Mouse (Mus musculus) intestine, embryonic 14.5 days (tissue): ENCODE measurements around the gene Lsm14b. TPM values are rescaled to one million over a fixed set of nuclear protein-coding genes. Genes with fewer than 3 reads are reported as not detected.

ENCODE experiments used
- ATAC-seq: fragments of 200-750 bp; cut with Nextera tagmentation; replicated peaks from 2 replicates; pipeline ENCODE4 v1.8.0; 2017; ENCODE audit warnings: low read depth, moderate number of reproducible peaks, moderate TSS enrichment, moderate library complexity; ENCODE audit not compliant: low FRiP score, low TSS enrichment
- DNase-seq: peaks from one replicate; pipeline ENCODE4 v3.0.0-alpha.2; 2018; ENCODE audit warnings: low spot score
- H3K27ac ChIP-seq: fragments of 300-500 bp; sonication (generic); 2 replicates; pipeline ENCODE4 v1.5.1; 2014; ENCODE audit warnings: low read depth, mild to moderate bottlenecking, control low read depth
- H3K27me3 ChIP-seq: fragments of 300-500 bp; sonication (generic); replicated peaks from 2 replicates; pipeline ENCODE4 v1.6.1; 2014; ENCODE audit warnings: low read length, control low read depth; ENCODE audit not compliant: control insufficient read depth, insufficient read depth
- H3K36me3 ChIP-seq: fragments of 300-500 bp; sonication (generic); 2 replicates; pipeline ENCODE4 v1.6.1; 2014; ENCODE audit warnings: low read length, control low read depth; ENCODE audit not compliant: control insufficient read depth, insufficient read depth
- H3K4me1 ChIP-seq: fragments of 300-500 bp; sonication (generic); replicated peaks from 2 replicates; pipeline ENCODE4 v1.6.1; 2014; ENCODE audit warnings: low read length, control low read depth, mixed read lengths; ENCODE audit not compliant: control insufficient read depth, insufficient read depth
- H3K4me2 ChIP-seq: fragments of 300-500 bp; sonication (generic); 2 replicates; pipeline ENCODE4 v1.6.1; 2014; ENCODE audit warnings: low read length
- H3K4me3 ChIP-seq: fragments of 300-500 bp; sonication (generic); 2 replicates; pipeline ENCODE4 v1.5.1; 2014; ENCODE audit warnings: low read depth, low read length, control low read depth, mixed read lengths
- H3K9ac ChIP-seq: fragments of 300-500 bp; sonication (generic); 2 replicates; pipeline ENCODE4 v1.6.1; 2014; ENCODE audit warnings: mild to moderate bottlenecking, low read length
- H3K9me3 ChIP-seq: fragments of 300-500 bp; sonication (generic); 2 replicates; pipeline ENCODE4 v1.6.1; 2016; ENCODE audit warnings: low read length, control low read depth; ENCODE audit not compliant: control insufficient read depth
- WGBS: fragments of 180-500 bp; shearing (Covaris S2); extraction: QIAGEN DNeasy Blood & Tissue Kit; methylation state at CpG from one replicate; pipeline ENCODE4 v1.1.7; 2014; 5-methylcytosine and 5-hydroxymethylcytosine counted together
- polyA plus RNA-seq: library from polyadenylated mRNA; unstranded; fragments of >200 nt; fragmentation: Nextera tagmentation; extraction: Ambion mirVana; gene quantifications from 2 replicates; pipeline ENCODE4 v1.2.1, GENCODE M21; 2014

The Lsm14b gene
- polyA plus RNA-seq, 1 experiment from 2014 or later, result 6.2 TPM

- Histone ChIP-seq H3K36me3 (peaks cover 27% of the 10 kb centered on the region), H3K9ac (peak overlapping the region; percentile 88), H3K4me2 (peak overlapping the region; percentile 93), H3K4me1 (peaks cover 27% of the 10 kb centered on the region), H3K4me3 (peak overlapping the region; percentile 85), H3K27me3 (peaks cover 17% of the 10 kb centered on the region), H3K27ac (peak overlapping the region; percentile 89), H3K9me3 (no peaks in the 10 kb centered on the region)
- DNase-seq, result peak; percentile 75
- under 1% methylated on average over 83 of the region's 84 CpGs for WGBS
- no peak; the same call in none of the 2 replicates for ATAC-seq
Measured at GRCm38 (mm10) chr2:180025135-180025860, 511 bp downstream of the Lsm14b start.

GRCm38 (mm10) chr2:180025861-180026200, 1.0 kb downstream of the Lsm14b start:
- Histone ChIP-seq H3K9ac (peak overlapping the region; percentile 88), H3K4me2 (peak overlapping the region; percentile 93), H3K36me3 (peaks cover 32% of the 10 kb centered on the region), H3K4me1 (peaks cover 27% of the 10 kb centered on the region), H3K27me3 (peaks cover 17% of the 10 kb centered on the region), H3K27ac (peak overlapping the region; percentile 89; the same call in 1 of the 2 replicates), H3K9me3 (no peaks in the 10 kb centered on the region), H3K4me3 (peak overlapping the region; percentile 85)
- peak; percentile 66 for DNase-seq
- WGBS, result 8% methylated on average over 6 of the region's 6 CpGs
- ATAC-seq, result no peak

DNA sequence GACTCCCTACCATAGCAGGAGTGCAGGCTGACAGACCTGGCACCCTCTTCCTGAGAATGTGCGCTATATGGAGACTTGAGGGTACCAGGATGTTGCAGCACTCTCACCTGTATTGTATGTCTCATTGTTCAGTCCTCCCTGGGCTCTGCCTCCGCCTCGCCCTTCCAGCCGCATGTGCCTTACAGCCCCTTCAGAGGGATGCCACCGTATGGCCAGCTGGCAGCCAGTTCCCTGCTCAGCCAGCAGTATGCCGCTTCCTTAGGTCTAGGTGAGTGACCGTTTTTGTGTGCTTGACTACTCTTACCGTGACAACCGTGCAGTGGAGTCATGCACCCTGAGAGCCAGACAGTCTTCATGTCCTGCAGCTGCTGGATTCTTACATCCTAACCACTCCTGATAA, 3.0 kb downstream of the Lsm14b start:
- H3K4me2 ChIP-seq, result peak overlapping the region; percentile 93
- no peak overlapping the region for H3K27ac ChIP-seq
- ATAC-seq (no peak), DNase-seq (no peak)
- 77% methylated on average over 9 of the region's 9 CpGs for WGBS
- peaks cover 27% of the 10 kb centered on the region for H3K4me1 ChIP-seq
- no peak overlapping the region for H3K4me3 ChIP-seq
- H3K36me3 ChIP-seq, result peaks cover 52% of the 10 kb centered on the region
- H3K9me3 ChIP-seq, result no peaks in the 10 kb centered on the region
- H3K9ac ChIP-seq, result no peak overlapping the region
- peaks cover 8% of the 10 kb centered on the region; the same call in 1 of the 2 replicates for H3K27me3 ChIP-seq

GRCm38 (mm10) chr2:180031270-180031669, 6.5 kb downstream of the Lsm14b start:
- ATAC-seq (no peak), DNase-seq (no peak)
- Histone ChIP-seq H3K9me3 (no peaks in the 10 kb centered on the region), H3K4me1 (peaks cover 21% of the 10 kb centered on the region), H3K4me3 (no peak overlapping the region), H3K27me3 (no peaks in the 10 kb centered on the region), H3K4me2 (no peak overlapping the region), H3K9ac (no peak overlapping the region), H3K36me3 (peaks cover 87% of the 10 kb centered on the region), H3K27ac (no peak overlapping the region)
- WGBS, result 92% methylated on average over 6 of the region's 6 CpGs

- Histone ChIP-seq H3K9me3 (no peaks in the 10 kb centered on the region), H3K4me1 (peaks cover 4% of the 10 kb centered on the region; the same call in 1 of the 2 replicates), H3K27ac (no peak overlapping the region), H3K4me3 (no peak overlapping the region), H3K9ac (no peak overlapping the region), H3K36me3 (peaks cover 99% of the 10 kb centered on the region), H3K4me2 (no peak overlapping the region), H3K27me3 (no peaks in the 10 kb centered on the region)
- ATAC-seq (no peak), DNase-seq (no peak)
- 86% methylated on average over 3 of the region's 3 CpGs for WGBS
Measured at GRCm38 (mm10) chr2:180032925-180033324, 8.1 kb downstream of the Lsm14b start.

GRCm38 (mm10) chr2:180033956-180034355, 9.2 kb downstream of the Lsm14b start:
- 67% methylated on average over 3 of the region's 3 CpGs for WGBS
- no peak overlapping the region for H3K4me3 ChIP-seq
- no peak for ATAC-seq
- no peaks in the 10 kb centered on the region for H3K4me1 ChIP-seq
- H3K9me3 ChIP-seq, result no peaks in the 10 kb centered on the region
- H3K27ac ChIP-seq, result no peak overlapping the region
- H3K36me3 ChIP-seq, result peaks cover 99% of the 10 kb centered on the region
- H3K9ac ChIP-seq, result no peak overlapping the region
- no peak for DNase-seq
- H3K27me3 ChIP-seq, result no peaks in the 10 kb centered on the region
- no peak overlapping the region for H3K4me2 ChIP-seq

DNA sequence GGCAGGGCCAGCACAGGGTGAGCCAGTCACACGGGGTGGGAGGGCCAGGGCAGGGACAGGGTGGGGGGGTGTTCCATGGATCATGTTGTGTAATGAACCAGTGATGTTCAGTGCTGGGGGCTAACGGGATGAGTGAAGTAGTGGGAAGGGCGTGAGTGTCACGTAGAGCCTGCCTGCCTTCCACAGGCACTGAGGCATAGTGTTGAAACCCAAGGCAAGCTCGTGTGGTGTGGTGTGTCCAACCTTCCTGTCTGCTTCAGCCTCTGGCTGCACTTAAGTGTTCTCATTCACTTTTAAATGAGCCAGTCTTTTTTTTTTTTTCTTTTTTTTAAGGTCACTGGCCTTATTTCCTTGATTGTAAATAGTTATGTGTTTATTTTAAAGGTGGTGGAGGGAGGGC, 10.0 kb downstream of the Lsm14b start:
- Histone ChIP-seq H3K27me3 (no peaks in the 10 kb centered on the region), H3K9ac (no peak overlapping the region), H3K4me2 (no peak overlapping the region), H3K36me3 (peaks cover 95% of the 10 kb centered on the region), H3K27ac (no peak overlapping the region), H3K4me1 (no peaks in the 10 kb centered on the region), H3K9me3 (no peaks in the 10 kb centered on the region), H3K4me3 (no peak overlapping the region)
- ATAC-seq (no peak), DNase-seq (no peak)
- 69% methylated on average over 5 of the region's 5 CpGs for WGBS

- Histone ChIP-seq H3K4me1 (peaks cover 19% of the 10 kb centered on the region), H3K36me3 (peaks cover 39% of the 10 kb centered on the region), H3K4me2 (peak overlapping the region; percentile 66; the same call in 1 of the 2 replicates), H3K9ac (no peak overlapping the region), H3K9me3 (no peaks in the 10 kb centered on the region), H3K27me3 (no peaks in the 10 kb centered on the region), H3K27ac (no peak overlapping the region), H3K4me3 (no peak overlapping the region)
- WGBS, result 52% methylated on average over 6 of the region's 6 CpGs
- ATAC-seq (no peak), DNase-seq (no peak)
Measured at GRCm38 (mm10) chr2:180040406-180040805, 15.6 kb downstream of the Lsm14b start.
